Mouse (Mus musculus) midbrain, embryonic 14.5 days (tissue): Measurements from ENCODE around the gene Jph3. TPM values are rescaled to one million over a fixed set of nuclear protein-coding genes. Genes with fewer than 3 reads are reported as not detected.
A peak's percentile ranks its signal among the peaks of the same experiment; 100 is the strongest.

Experiments
- ATAC-seq: fragments of 200-750 bp; cut with Nextera tagmentation; 2 replicates; pipeline ENCODE4 v1.8.0; 2017; ENCODE audit warnings: moderate number of reproducible peaks, moderate library complexity; ENCODE audit not compliant: low FRiP score, low TSS enrichment
- DNase-seq: peaks from one replicate; pipeline ENCODE4 v3.0.0-alpha.2; 2015
- H3K27ac ChIP-seq: fragments of 300-500 bp; sonication (generic); replicated peaks from 2 replicates; pipeline ENCODE4 v1.5.1; 2014; ENCODE audit warnings: mild to moderate bottlenecking, low read depth, low read length, moderate library complexity
- H3K27me3 ChIP-seq: fragments of 300-500 bp; sonication (generic); 2 replicates; pipeline ENCODE4 v1.6.1; 2014; ENCODE audit warnings: low read length, control low read depth, mixed read lengths; ENCODE audit not compliant: control insufficient read depth, insufficient read depth
- H3K36me3 ChIP-seq: fragments of 300-500 bp; sonication (generic); 2 replicates; pipeline ENCODE4 v1.6.1; 2014; ENCODE audit warnings: low read length, control low read depth; ENCODE audit not compliant: control insufficient read depth, insufficient read depth
- H3K4me1 ChIP-seq: fragments of 300-500 bp; sonication (generic); 2 replicates; pipeline ENCODE4 v1.6.1; 2014; ENCODE audit warnings: mild to moderate bottlenecking, antibody characterized with exemption, low read length, control low read depth; ENCODE audit not compliant: control insufficient read depth, insufficient read depth
- H3K4me2 ChIP-seq: fragments of 300-500 bp; sonication (generic); 2 replicates; pipeline ENCODE4 v1.6.1; 2014; ENCODE audit warnings: mild to moderate bottlenecking, low read length, moderate library complexity
- H3K4me3 ChIP-seq: fragments of 300-500 bp; sonication (generic); replicated peaks from 2 replicates; pipeline ENCODE4 v1.5.1; 2014; ENCODE audit warnings: low read depth, low read length
- H3K9ac ChIP-seq: fragments of 300-500 bp; sonication (generic); replicated peaks from 2 replicates; pipeline ENCODE4 v1.6.1; 2014; ENCODE audit warnings: mild to moderate bottlenecking, low read length, moderate library complexity
- H3K9me3 ChIP-seq: fragments of 300-500 bp; sonication (generic); 2 replicates; pipeline ENCODE4 v1.6.1; 2016; ENCODE audit warnings: low read length, control low read depth, mixed read lengths; ENCODE audit not compliant: control insufficient read depth
- WGBS: fragments of 180-500 bp; shearing (Covaris S2); extraction: QIAGEN DNeasy Blood & Tissue Kit; methylation state at CpG from one replicate; pipeline ENCODE4 v1.1.7; 2014; 5-methylcytosine and 5-hydroxymethylcytosine counted together
- polyA plus RNA-seq: library from polyadenylated mRNA; unstranded; fragments of >200 nt; fragmentation: Nextera tagmentation; extraction: Ambion mirVana; gene quantifications from 2 replicates; pipeline ENCODE4 v1.2.1, GENCODE M21; 2014

The Jph3 gene
- polyA plus RNA-seq, 1 experiment from 2014 or later = 73.5 TPM

DNA sequence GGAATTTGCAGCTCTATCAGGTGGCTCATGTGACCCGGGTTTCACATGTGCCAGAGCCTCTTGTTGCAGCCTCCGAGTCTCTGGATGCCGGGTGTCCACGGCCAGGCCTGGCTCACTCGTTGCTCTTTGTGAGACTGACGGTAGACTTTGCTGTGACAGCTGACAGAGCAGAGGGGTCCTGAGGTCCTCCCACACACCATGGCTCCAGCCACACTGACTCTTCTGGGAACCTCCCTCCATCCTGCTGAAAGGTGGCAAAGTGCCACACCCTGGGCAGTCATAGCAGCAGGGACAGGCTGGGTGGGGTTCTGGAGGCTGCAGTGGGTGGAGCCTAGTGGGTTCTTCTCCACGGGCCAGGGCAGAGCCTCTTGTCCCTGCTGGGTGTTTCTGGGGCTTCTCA lies 31.1 kb downstream of the Jph3 start:
- Histone ChIP-seq H3K4me1 (no peaks in the 10 kb centered on the region), H3K27ac (no peak overlapping the region), H3K4me3 (no peak overlapping the region), H3K36me3 (no peaks in the 10 kb centered on the region), H3K9ac (no peak overlapping the region), H3K4me2 (no peak overlapping the region), H3K9me3 (no peaks in the 10 kb centered on the region), H3K27me3 (no peaks in the 10 kb centered on the region)
- WGBS = 80% methylated on average over 7 of the region's 7 CpGs
- ATAC-seq = no peak
- no peak for DNase-seq

DNA sequence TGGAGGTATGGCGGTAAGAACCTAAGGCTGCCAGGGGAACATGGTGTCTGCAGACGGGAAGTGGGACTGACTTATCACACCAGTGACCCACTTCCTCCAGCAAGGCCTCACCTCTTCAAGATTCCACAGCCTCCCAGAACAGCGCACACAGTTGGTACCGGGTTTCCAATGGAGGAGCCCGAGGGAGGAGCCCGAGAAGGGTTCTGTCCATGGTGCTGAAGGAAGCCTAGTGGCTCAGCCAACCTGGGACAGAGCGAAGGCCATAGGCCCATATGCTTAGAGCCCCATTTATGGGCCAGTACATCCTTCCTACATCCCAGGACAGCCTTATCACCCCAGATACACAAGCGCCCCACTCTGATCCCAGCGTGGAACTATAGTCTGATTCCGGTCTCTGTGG lies 32.1 kb downstream of the Jph3 start:
- Histone ChIP-seq H3K4me1 (no peaks in the 10 kb centered on the region), H3K4me3 (no peak overlapping the region), H3K9ac (no peak overlapping the region), H3K36me3 (no peaks in the 10 kb centered on the region), H3K27me3 (no peaks in the 10 kb centered on the region), H3K4me2 (no peak overlapping the region), H3K9me3 (no peaks in the 10 kb centered on the region), H3K27ac (no peak overlapping the region)
- no peak for ATAC-seq
- WGBS = 36% methylated on average over 10 of the region's 10 CpGs
- peak; percentile 49 for DNase-seq

DNA sequence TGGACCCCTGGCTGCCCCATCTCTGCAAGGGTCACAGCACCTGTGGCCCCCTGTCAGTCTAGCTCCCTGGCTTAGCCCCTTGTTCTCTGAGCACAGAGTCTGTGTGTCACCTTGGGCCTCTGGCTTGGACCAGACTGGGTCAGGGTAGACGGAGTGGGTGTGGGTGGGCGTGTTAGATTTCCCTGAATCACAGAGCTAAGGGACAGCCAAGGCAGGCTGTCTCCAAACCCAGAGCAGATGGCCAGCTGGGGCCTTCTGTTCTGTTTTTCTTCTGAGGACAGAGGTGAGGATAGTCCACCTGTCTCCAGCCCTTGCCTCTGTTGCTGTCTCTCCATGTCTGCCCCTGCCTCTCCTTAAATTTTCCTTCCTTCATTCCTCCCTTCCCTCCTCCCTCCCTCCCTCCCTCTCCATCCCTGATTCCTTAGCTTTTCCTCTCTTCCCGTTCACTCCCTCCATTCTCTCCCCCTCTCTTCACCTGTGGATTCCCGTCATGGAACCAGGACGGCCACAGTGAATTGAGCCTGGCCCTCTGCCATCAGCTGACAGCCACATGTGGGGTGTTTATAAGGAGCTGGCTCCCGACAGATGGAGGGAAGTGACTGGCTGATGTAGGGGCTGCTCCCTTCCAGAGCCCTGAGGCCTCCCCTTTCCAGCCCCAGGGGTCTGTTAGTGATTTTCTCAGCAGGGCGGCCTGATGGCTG lies 33.7 kb downstream of the Jph3 start:
- H3K27me3 ChIP-seq = no peaks in the 10 kb centered on the region
- no peak overlapping the region for H3K4me2 ChIP-seq
- H3K27ac ChIP-seq = no peak overlapping the region
- no peaks in the 10 kb centered on the region for H3K36me3 ChIP-seq
- no peaks in the 10 kb centered on the region for H3K9me3 ChIP-seq
- H3K4me3 ChIP-seq = no peak overlapping the region
- H3K9ac ChIP-seq = no peak overlapping the region
- H3K4me1 ChIP-seq = no peaks in the 10 kb centered on the region
- ATAC-seq (no peak), DNase-seq (peak; percentile 36)
- WGBS = 61% methylated on average over 7 of the region's 7 CpGs

- Histone ChIP-seq H3K27me3 (no peaks in the 10 kb centered on the region), H3K27ac (no peak overlapping the region), H3K4me3 (no peak overlapping the region), H3K9me3 (no peaks in the 10 kb centered on the region), H3K4me2 (no peak overlapping the region), H3K36me3 (no peaks in the 10 kb centered on the region), H3K9ac (no peak overlapping the region), H3K4me1 (no peaks in the 10 kb centered on the region)
- 71% methylated on average over 9 of the region's 9 CpGs for whole genome bisulfite sequencing
- DNase-seq (no peak), ATAC-seq (no peak)
Measured at GRCm38 (mm10) chr8:121763700-121764013, 34.2 kb downstream of the Jph3 start.

- 82% methylated on average over 7 of the region's 7 CpGs for WGBS
- H3K9ac ChIP-seq = no peak overlapping the region
Measured at GRCm38 (mm10) chr8:121765594-121766138, 36.2 kb downstream of the Jph3 start.

DNA sequence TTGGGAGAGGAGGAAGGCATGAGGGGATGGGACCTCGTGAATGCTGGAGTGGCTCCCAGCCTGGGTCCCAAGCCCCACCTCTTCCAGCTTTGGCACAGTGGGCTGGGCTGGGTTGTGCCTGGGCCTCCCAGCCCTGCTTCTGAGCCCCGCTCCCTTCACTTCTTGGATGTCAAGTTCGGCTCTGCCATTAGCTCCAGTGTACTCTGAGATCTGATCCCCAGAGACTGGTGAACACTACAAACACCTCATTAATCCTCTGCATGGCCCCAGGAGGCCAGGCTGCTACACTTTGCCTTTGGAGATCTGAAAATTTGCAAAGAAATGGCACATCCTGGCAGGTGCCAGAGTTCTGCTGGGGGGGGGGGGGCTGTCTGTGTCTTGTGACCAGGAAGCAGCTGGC lies 39.7 kb downstream of the Jph3 start:
- no peak overlapping the region for H3K4me3 ChIP-seq
- peaks cover 15% of the 10 kb centered on the region for H3K4me1 ChIP-seq
- no peaks in the 10 kb centered on the region for H3K36me3 ChIP-seq
- peak; percentile 23 for DNase-seq
- H3K4me2 ChIP-seq = no peak overlapping the region
- H3K27ac ChIP-seq = no peak overlapping the region
- H3K9ac ChIP-seq = no peak overlapping the region
- 58% methylated on average over 3 of the region's 3 CpGs for WGBS
- H3K9me3 ChIP-seq = no peaks in the 10 kb centered on the region
- no peak for ATAC-seq
- H3K27me3 ChIP-seq = no peaks in the 10 kb centered on the region

More at GRCm38 (mm10) chr8:121765594-121766138, 36.2 kb downstream of the Jph3 start:
- ATAC-seq = no peak
- Histone ChIP-seq H3K27me3 (no peaks in the 10 kb centered on the region), H3K27ac (no peak overlapping the region), H3K4me3 (no peak overlapping the region), H3K4me2 (no peak overlapping the region), H3K4me1 (peaks cover 2% of the 10 kb centered on the region; the same call in 1 of the 2 replicates), H3K36me3 (no peaks in the 10 kb centered on the region), H3K9me3 (no peaks in the 10 kb centered on the region)
- DNase-seq = no peak

DNA sequence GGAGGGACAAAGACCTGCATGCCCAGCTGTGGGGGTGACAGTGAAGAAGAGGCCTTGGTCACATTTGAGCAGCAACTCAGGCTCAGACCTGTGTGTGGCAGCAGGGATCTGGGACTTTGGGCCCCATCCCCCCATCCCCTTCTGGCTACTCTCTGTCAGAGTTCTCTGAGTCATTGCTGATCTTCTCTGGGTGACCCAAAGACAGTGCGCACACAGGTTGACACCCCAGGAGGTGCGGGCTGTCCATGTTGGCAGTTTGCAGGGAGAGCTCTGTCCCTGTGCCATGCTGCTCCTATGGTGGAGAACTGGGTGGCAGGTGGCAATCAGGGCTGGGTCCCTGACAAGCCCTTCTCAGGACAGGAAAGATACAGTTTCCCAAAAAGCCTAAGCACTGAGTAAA lies 40.2 kb downstream of the Jph3 start:
- no peak overlapping the region for H3K27ac ChIP-seq
- no peak for DNase-seq
- H3K9me3 ChIP-seq = no peaks in the 10 kb centered on the region
- no peaks in the 10 kb centered on the region for H3K36me3 ChIP-seq
- H3K27me3 ChIP-seq = no peaks in the 10 kb centered on the region
- H3K4me3 ChIP-seq = no peak overlapping the region
- peaks cover 15% of the 10 kb centered on the region for H3K4me1 ChIP-seq
- no peak for ATAC-seq
- no peak overlapping the region for H3K4me2 ChIP-seq
- WGBS = 98% methylated on average over 2 of the region's 2 CpGs
- H3K9ac ChIP-seq = no peak overlapping the region

DNA sequence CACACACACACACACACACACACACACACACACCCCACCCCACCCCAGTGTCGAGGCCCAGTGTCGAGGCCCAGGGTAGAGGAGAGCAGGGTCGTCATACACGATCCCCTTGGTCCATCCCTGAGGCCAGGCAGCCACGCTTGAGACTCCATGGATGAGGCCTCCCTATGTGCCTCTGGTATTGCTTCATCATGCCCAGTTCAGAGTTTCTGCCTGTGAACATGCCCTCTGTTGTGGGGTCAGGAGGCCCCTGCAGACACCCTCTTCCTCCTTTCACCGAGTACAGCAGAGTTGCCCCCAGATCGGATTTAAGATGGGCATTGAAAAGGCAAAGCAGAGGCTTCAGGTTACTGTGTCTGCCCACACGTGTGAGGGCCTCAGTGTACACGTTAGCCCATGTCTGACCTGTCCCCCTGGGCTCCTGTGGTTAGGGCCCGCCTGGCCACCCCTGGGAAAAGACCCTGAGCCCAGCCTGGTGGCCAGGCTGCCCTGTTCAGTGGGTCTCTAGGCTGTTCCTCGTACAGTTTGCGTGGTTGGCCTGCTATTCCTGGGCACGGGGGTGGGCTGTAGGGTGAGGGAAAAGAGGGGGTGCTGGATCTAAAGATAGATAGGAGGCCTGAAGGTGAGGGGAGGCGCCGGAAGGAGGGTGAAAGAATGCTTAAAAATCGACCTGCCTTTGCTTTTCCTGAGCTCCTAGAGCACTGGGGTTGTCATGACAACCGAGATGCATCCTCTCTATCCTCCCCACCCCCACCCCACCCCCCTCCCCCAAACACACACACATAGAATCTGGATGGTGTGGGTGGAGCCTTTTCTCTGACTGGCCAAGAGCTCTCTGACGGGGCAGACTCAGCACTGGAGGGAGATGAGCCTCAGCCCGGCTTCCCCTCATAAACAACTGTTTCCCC lies 41.7 kb downstream of the Jph3 start:
- Histone ChIP-seq H3K4me1 (peaks cover 15% of the 10 kb centered on the region), H3K27ac (peak overlapping the region; percentile 56), H3K9me3 (no peaks in the 10 kb centered on the region), H3K4me2 (peak overlapping the region; percentile 39), H3K27me3 (no peaks in the 10 kb centered on the region), H3K4me3 (no peak overlapping the region), H3K9ac (peak overlapping the region; percentile 27; the same call in 1 of the 2 replicates), H3K36me3 (no peaks in the 10 kb centered on the region)
- 16% methylated on average over 19 of the region's 19 CpGs for WGBS
- ATAC-seq = peak; percentile 83
- DNase-seq = peak; percentile 85
